Mouse (Mus musculus) stomach, postnatal 0 days (tissue): ENCODE results near the gene Aifm2. TPM values are rescaled to one million over a fixed set of nuclear protein-coding genes. Genes with fewer than 3 reads are reported as not detected.

Source experiments
- ATAC-seq: fragments of 200-750 bp; cut with Nextera tagmentation; 2 replicates; pipeline ENCODE4 v1.8.0; 2017; ENCODE audit not compliant: low FRiP score, low TSS enrichment
- DNase-seq: peaks from one replicate; pipeline ENCODE4 v3.0.0-alpha.2; 2016; ENCODE audit warnings: low spot score
- H3K27ac ChIP-seq: fragments of 300-500 bp; sonication (generic); replicated peaks from 2 replicates; pipeline ENCODE4 v1.5.1; 2014; ENCODE audit warnings: mild to moderate bottlenecking, control low read depth
- H3K27me3 ChIP-seq: fragments of 300-500 bp; sonication (generic); 2 replicates; pipeline ENCODE4 v1.6.1; 2014; ENCODE audit warnings: low read length; ENCODE audit not compliant: control insufficient read depth, insufficient read depth
- H3K36me3 ChIP-seq: fragments of 300-500 bp; sonication (generic); 2 replicates; pipeline ENCODE4 v1.6.1; 2014; ENCODE audit warnings: low read length, mixed read lengths; ENCODE audit not compliant: control insufficient read depth, insufficient read depth
- H3K4me1 ChIP-seq: fragments of 300-500 bp; sonication (generic); replicated peaks from 2 replicates; pipeline ENCODE4 v1.6.1; 2014; ENCODE audit warnings: antibody characterized with exemption; ENCODE audit not compliant: control insufficient read depth, insufficient read depth
- H3K4me2 ChIP-seq: fragments of 300-500 bp; sonication (generic); replicated peaks from 2 replicates; pipeline ENCODE4 v1.6.1; 2014; ENCODE audit warnings: low read depth, mild to moderate bottlenecking, control low read depth, moderate library complexity
- H3K4me3 ChIP-seq: fragments of 300-500 bp; sonication (generic); 2 replicates; pipeline ENCODE4 v1.5.1; 2014; ENCODE audit warnings: low read depth, low read length, control low read depth
- H3K9ac ChIP-seq: fragments of 300-500 bp; sonication (generic); 2 replicates; pipeline ENCODE4 v1.6.1; 2014; ENCODE audit warnings: mild to moderate bottlenecking, low read length, control low read depth, mixed read lengths
- H3K9me3 ChIP-seq: fragments of 300-500 bp; sonication (generic); 2 replicates; pipeline ENCODE4 v1.6.1; 2016; ENCODE audit warnings: low read length; ENCODE audit not compliant: control insufficient read depth
- CTCF ChIP-seq: IDR thresholded peaks from 2 replicates; pipeline ENCODE4 v1.5.1; 2016; ENCODE audit warnings: antibody characterized with exemption, low read depth, mild to moderate bottlenecking, moderate library complexity
- EP300 ChIP-seq: optimal IDR thresholded peaks from 2 replicates; pipeline ENCODE3; 2016; ENCODE audit warnings: antibody characterized with exemption
- WGBS: fragments of 180-500 bp; shearing (Covaris S2); extraction: QIAGEN DNeasy Blood & Tissue Kit; methylation state at CpG from one replicate; pipeline ENCODE4 v1.1.7; 2014; 5-methylcytosine and 5-hydroxymethylcytosine counted together
- polyA plus RNA-seq: library from polyadenylated mRNA; unstranded; fragments of >200 nt; fragmentation: Nextera tagmentation; extraction: Ambion mirVana; gene quantifications from 2 replicates; pipeline ENCODE4 v1.2.1, GENCODE M21; 2015

Aifm2 gene
- polyA plus RNA-seq, 1 experiment from 2014 or later: 9.2 TPM

DNA sequence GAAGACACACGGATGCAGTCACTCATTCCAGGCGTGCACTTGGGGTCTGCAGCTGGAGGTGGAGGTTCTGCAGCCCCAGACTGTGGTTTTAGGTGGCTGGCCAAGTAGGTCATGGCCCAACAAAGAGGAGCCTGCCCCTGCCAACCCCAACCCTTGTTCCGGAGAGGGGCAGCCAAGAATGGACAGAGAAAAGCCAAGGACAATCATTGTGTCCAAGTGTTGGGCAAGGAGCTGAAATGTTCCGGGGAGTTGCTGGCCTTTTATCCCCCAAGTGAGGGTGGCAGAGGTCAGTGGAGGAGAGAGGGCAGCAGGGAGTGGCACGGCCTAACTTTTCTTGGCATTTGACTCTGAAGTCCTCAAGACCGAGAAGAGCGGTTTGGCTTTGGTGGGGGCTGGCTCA, 5.3 kb downstream of the Aifm2 start:
- no peak for DNase-seq
- ATAC-seq: no peak
- no peaks in the 10 kb centered on the region for H3K27me3 ChIP-seq
- no peaks in the 10 kb centered on the region for H3K4me1 ChIP-seq
- 84% methylated on average over 7 of the region's 7 CpGs for WGBS
- H3K27ac ChIP-seq: no peak overlapping the region
- TF ChIP-seq CTCF (no peak), EP300 (no peak)
- no peaks in the 10 kb centered on the region for H3K36me3 ChIP-seq
- H3K9me3 ChIP-seq: no peaks in the 10 kb centered on the region
- H3K4me3 ChIP-seq: no peak overlapping the region
- H3K9ac ChIP-seq: no peak overlapping the region
- H3K4me2 ChIP-seq: no peak overlapping the region

- Histone ChIP-seq H3K27ac (no peak overlapping the region), H3K4me1 (no peaks in the 10 kb centered on the region), H3K9me3 (no peaks in the 10 kb centered on the region), H3K4me3 (no peak overlapping the region), H3K4me2 (no peak overlapping the region), H3K36me3 (no peaks in the 10 kb centered on the region), H3K9ac (no peak overlapping the region), H3K27me3 (no peaks in the 10 kb centered on the region)
- ATAC-seq (peak; percentile 51; the same call in 1 of the 2 replicates), DNase-seq (no peak)
- WGBS: 67% methylated on average over 3 of the region's 3 CpGs
- TF ChIP-seq EP300 (no peak), CTCF (no peak)
Observed at GRCm38 (mm10) chr10:61722215-61722614, 7.2 kb downstream of the Aifm2 start.

DNA sequence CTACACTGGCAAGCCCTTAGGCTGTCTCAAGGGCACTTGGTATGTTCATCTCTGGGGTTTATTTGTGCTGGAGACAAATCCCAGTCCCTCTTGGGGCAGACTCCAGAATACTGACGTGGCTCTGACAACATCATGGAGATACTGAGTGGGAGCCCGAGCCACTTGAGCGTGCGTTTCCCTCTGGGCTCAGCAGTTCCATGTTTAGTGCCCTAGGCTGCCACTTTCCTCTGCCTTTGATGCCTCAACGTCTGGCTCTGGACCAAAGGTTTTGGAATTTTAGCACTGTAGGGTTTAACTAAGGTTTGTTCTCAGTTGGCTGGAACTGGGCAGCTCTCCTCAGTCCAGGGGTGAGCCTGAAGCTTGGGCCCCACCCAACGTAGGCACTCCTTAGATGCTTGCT, 8.2 kb downstream of the Aifm2 start:
- WGBS: 64% methylated on average over 6 of the region's 6 CpGs
- no peak for DNase-seq

GRCm38 (mm10) chr10:61729181-61729580, 14.1 kb downstream of the Aifm2 start:
- Histone ChIP-seq H3K27me3 (no peaks in the 10 kb centered on the region), H3K36me3 (no peaks in the 10 kb centered on the region; the same call in 1 of the 2 replicates), H3K4me2 (no peak overlapping the region), H3K9ac (no peak overlapping the region), H3K27ac (no peak overlapping the region), H3K4me3 (no peak overlapping the region), H3K4me1 (no peaks in the 10 kb centered on the region), H3K9me3 (no peaks in the 10 kb centered on the region)
- ATAC-seq (no peak), DNase-seq (no peak)
- WGBS: 55% methylated on average over 11 of the region's 11 CpGs
- TF ChIP-seq CTCF: no peak
- no peak for TF ChIP-seq EP300

More for the DNA sequence above, 8.2 kb downstream of the Aifm2 start:
- TF ChIP-seq EP300 (no peak), CTCF (no peak)
- 0 out of 2 replicates have a peak, but pooled peaks have one; percentile 21 for ATAC-seq
- Histone ChIP-seq H3K4me2 (no peak overlapping the region), H3K36me3 (no peaks in the 10 kb centered on the region), H3K4me3 (no peak overlapping the region), H3K9ac (no peak overlapping the region), H3K9me3 (no peaks in the 10 kb centered on the region), H3K27ac (no peak overlapping the region), H3K27me3 (no peaks in the 10 kb centered on the region), H3K4me1 (no peaks in the 10 kb centered on the region)

- H3K36me3 ChIP-seq: no peaks in the 10 kb centered on the region; the same call in 1 of the 2 replicates
- TF ChIP-seq CTCF (no peak), EP300 (no peak)
- H3K4me1 ChIP-seq: no peaks in the 10 kb centered on the region
- ATAC-seq (no peak), DNase-seq (no peak)
- no peak overlapping the region for H3K4me2 ChIP-seq
- no peaks in the 10 kb centered on the region for H3K9me3 ChIP-seq
- 97% methylated on average over 6 of the region's 6 CpGs for WGBS
- H3K9ac ChIP-seq: no peak overlapping the region
- H3K27ac ChIP-seq: no peak overlapping the region
- H3K27me3 ChIP-seq: no peaks in the 10 kb centered on the region
- no peak overlapping the region for H3K4me3 ChIP-seq
Observed at GRCm38 (mm10) chr10:61730171-61730570, 15.1 kb downstream of the Aifm2 start.

DNA sequence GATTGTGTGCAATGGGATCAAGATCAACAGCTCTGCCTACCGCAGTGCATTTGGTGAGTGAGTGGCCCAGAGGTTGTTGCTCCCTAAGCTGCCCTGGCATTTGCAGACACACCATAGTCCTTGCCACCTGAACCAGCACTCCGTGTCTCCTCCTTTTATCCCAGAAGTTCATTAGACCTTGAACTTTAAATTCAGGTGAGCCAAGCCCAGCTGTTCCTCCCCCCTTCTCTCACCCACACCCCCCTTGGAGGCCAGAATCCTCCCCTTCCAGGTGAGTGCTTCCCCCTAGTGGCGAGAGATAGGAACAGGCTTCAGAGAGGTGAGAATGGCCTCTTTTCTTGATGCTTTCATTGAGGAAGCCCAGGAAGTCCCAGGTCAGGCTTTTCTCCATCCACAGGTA, 19.3 kb downstream of the Aifm2 start:
- ATAC-seq (peak; percentile 45), DNase-seq (peak; percentile 48)

More for the DNA sequence above, 19.3 kb downstream of the Aifm2 start:
- Histone ChIP-seq H3K27me3 (no peaks in the 10 kb centered on the region), H3K27ac (no peak overlapping the region), H3K4me2 (no peak overlapping the region), H3K4me3 (no peak overlapping the region), H3K4me1 (no peaks in the 10 kb centered on the region), H3K9me3 (no peaks in the 10 kb centered on the region), H3K36me3 (no peaks in the 10 kb centered on the region; the same call in 1 of the 2 replicates), H3K9ac (no peak overlapping the region)
- TF ChIP-seq EP300: no peak
- TF ChIP-seq CTCF: peak; percentile 91
- 43% methylated on average over 3 of the region's 3 CpGs for WGBS
